Mouse (Mus musculus): ENCODE measurements around the gene Lamtor5.

GRCm38 (mm10) chr3:107286123-107286522 lies 7.5 kb downstream of the Lamtor5 start:
- no peak for TF ChIP-seq POLR2A (IDR thresholded peaks at IDR 0.05; ENCODE audit: borderline replicate concordance, extremely low read depth, low read depth, low read length)
- no peak for TF ChIP-seq CTCF (IDR thresholded peaks at IDR 0.05; ENCODE audit: insufficient read depth, low read length)
